Mouse (Mus musculus): Measurements from ENCODE around the gene AB124611.
"Not testable (repeated sequence)": the region's sequence is repeated elsewhere in the genome, so short reads cannot be mapped to it uniquely, and the experiment has no call there.

Gene AB124611

GRCm38 (mm10) chr9:21542001-21542400, 16.0 kb downstream of the AB124611 start:
- not testable (repeated sequence) for H3K27me3 ChIP-seq (ENCODE audit: control insufficient read depth, insufficient read depth, low read length, poor library complexity, severe bottlenecking); H3K36me3 ChIP-seq (ENCODE audit: control insufficient read depth, insufficient read depth, low read length, poor library complexity, severe bottlenecking); DNase-seq (ENCODE audit: low read depth, low spot score)

- Histone ChIP-seq H3K36me3 (ENCODE audit: control insufficient read depth, insufficient read depth, low read length, poor library complexity, severe bottlenecking) (peaks cover 4% of the 10 kb centered on the region; the same call in 1 of the 2 replicates), H3K27me3 (ENCODE audit: control insufficient read depth, insufficient read depth, low read length, poor library complexity, severe bottlenecking) (no peaks in the 10 kb centered on the region)
- no peak for DNase-seq (ENCODE audit: low read depth, low spot score)
These were observed 19.5 kb downstream of the AB124611 start for GRCm38 (mm10) chr9:21545351-21545915.

GRCm38 (mm10) chr9:21545916-21546788, 20.2 kb downstream of the AB124611 start:
- peaks cover 4% of the 10 kb centered on the region; the same call in 1 of the 2 replicates for H3K36me3 ChIP-seq (ENCODE audit: control insufficient read depth, insufficient read depth, low read length, poor library complexity, severe bottlenecking)
- H3K27me3 ChIP-seq (ENCODE audit: control insufficient read depth, insufficient read depth, low read length, poor library complexity, severe bottlenecking), result no peaks in the 10 kb centered on the region
- peak; percentile 99 for DNase-seq (ENCODE audit: low read depth, low spot score)

GRCm38 (mm10) chr9:21546789-21547074, 20.8 kb downstream of the AB124611 start, which contains the start of gene Carm1:
Carm1 (plus strand) TSS chr9:21546894.
- no peak for DNase-seq (ENCODE audit: low read depth, low spot score)
- H3K27me3 ChIP-seq (ENCODE audit: control insufficient read depth, insufficient read depth, low read length, poor library complexity, severe bottlenecking), result no peaks in the 10 kb centered on the region

DNA sequence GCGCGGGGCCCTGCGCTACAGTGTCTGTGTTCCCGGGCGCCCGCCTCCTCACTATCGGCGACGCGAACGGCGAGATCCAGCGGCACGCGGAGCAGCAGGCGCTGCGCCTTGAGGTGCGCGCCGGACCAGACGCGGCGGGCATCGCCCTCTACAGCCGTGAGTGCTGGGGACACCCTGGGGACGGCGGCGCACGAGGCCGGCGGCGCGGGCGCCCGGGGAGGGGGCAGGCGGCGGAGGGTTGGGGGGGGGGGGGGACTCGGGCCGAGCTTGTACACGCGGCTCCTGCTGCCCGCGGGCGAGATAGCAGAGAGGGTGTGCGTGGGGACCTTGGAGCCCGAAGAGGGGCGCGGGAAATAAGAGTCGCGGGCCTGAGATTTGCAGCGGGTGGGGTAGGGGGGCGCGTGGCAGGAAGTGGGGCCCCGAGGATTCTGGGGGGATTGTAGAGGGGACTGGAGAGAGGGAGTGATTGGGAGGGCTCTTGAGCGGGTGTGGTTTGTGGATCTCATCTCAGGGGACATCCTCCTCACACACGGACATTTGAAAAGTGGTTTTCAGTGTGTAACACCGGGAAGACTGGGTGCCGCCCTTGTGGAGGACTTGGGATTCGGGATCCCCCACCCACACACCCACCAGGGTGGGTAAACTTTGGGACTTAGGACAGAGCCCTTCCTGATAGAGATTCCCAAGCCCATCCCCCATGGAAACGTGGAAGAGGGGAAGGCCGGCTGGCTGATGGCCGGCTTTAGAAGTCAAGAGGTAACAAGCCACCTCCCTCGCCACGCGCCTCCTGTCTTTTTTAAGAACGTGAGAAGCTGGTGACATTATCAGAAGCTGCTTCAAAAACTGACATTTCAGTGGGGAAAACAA, 21.3 kb downstream of the AB124611 start:
- Histone ChIP-seq H3K27me3 (ENCODE audit: control insufficient read depth, insufficient read depth, low read length, poor library complexity, severe bottlenecking) (no peaks in the 10 kb centered on the region), H3K36me3 (ENCODE audit: control insufficient read depth, insufficient read depth, low read length, poor library complexity, severe bottlenecking) (peaks cover 4% of the 10 kb centered on the region; the same call in 1 of the 2 replicates)
- DNase-seq (ENCODE audit: low read depth, low spot score), result peak; percentile 68

More at GRCm38 (mm10) chr9:21546789-21547074, 20.8 kb downstream of the AB124611 start, which contains the start of gene Carm1:
- peaks cover 4% of the 10 kb centered on the region; the same call in 1 of the 2 replicates for H3K36me3 ChIP-seq (ENCODE audit: control insufficient read depth, insufficient read depth, low read length, poor library complexity, severe bottlenecking)

- DNase-seq (ENCODE audit: low read depth, low spot score), result no peak
- H3K36me3 ChIP-seq (ENCODE audit: control insufficient read depth, insufficient read depth, low read length, poor library complexity, severe bottlenecking), result no peaks in the 10 kb centered on the region; the same call in 1 of the 2 replicates
- no peaks in the 10 kb centered on the region for H3K27me3 ChIP-seq (ENCODE audit: control insufficient read depth, insufficient read depth, low read length, poor library complexity, severe bottlenecking)
These were observed 25.1 kb downstream of the AB124611 start for GRCm38 (mm10) chr9:21551049-21551448.

DNA sequence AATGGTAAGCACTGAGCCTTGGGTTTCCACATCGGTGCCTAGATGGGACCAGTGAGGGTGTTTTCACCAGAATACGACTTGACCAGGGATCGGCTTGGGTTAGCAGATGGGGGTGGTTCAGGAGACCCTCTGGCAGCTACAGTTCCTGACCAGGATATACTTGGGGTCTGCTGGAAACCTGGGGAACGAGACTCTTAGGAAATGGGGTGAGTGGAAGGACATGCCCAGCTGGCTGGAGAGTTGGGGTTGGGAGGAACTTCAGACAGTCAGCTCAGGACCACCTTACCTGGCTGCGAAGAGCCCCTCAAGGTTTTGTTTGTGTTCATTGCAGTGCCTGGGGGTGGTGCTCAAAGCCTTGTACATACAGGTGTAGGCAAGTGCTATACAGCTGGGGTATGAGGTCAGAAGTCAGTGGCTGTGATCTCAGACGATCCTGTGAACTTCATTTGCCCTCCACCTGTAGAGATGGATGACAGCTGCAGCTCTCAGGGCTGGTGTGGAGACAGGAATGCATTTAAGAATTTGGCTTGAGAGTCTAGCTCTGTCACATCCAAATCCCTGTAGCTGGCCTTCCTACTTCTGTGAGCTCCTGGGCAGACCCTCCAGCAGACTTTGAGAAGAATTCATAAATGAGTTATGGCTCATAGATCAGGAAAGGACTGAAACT, 27.8 kb downstream of the AB124611 start:
- no peaks in the 10 kb centered on the region; the same call in 1 of the 2 replicates for H3K36me3 ChIP-seq (ENCODE audit: control insufficient read depth, insufficient read depth, low read length, poor library complexity, severe bottlenecking)
- no peak for DNase-seq (ENCODE audit: low read depth, low spot score)

GRCm38 (mm10) chr9:21555198-21555742, 29.3 kb downstream of the AB124611 start:
- DNase-seq (ENCODE audit: low read depth, low spot score), result no peak
- Histone ChIP-seq H3K36me3 (ENCODE audit: control insufficient read depth, insufficient read depth, low read length, poor library complexity, severe bottlenecking) (no peaks in the 10 kb centered on the region; the same call in 1 of the 2 replicates), H3K27me3 (ENCODE audit: control insufficient read depth, insufficient read depth, low read length, poor library complexity, severe bottlenecking) (no peaks in the 10 kb centered on the region)

More for the DNA sequence above, 27.8 kb downstream of the AB124611 start:
- H3K27me3 ChIP-seq (ENCODE audit: control insufficient read depth, insufficient read depth, low read length, poor library complexity, severe bottlenecking), result no peaks in the 10 kb centered on the region

- DNase-seq (ENCODE audit: low read depth, low spot score), result no peak
- no peaks in the 10 kb centered on the region for H3K27me3 ChIP-seq (ENCODE audit: control insufficient read depth, insufficient read depth, low read length, poor library complexity, severe bottlenecking)
- no peaks in the 10 kb centered on the region for H3K36me3 ChIP-seq (ENCODE audit: control insufficient read depth, insufficient read depth, low read length, poor library complexity, severe bottlenecking)
These were observed 31.0 kb downstream of the AB124611 start for GRCm38 (mm10) chr9:21556996-21557395.

DNA sequence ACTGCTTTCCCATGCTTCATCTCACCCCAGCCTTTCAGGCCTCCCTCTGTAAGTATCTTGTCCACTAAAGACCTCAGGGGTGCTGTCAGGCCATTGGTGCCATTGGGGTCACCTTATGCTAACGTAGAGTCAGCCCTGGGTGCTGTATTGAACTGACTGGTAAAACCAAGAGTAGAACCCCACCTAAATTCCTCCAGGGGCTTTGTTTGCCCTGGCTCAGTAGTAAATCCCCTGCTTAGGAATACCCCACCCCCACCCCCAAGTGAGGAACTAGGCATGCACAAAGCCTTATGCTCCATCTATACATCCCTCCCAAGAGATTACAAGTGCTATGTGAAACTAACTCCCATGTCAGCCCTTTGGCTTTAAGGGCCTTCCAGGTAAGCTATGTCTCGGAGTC, 31.6 kb downstream of the AB124611 start:
- no peaks in the 10 kb centered on the region for H3K27me3 ChIP-seq (ENCODE audit: control insufficient read depth, insufficient read depth, low read length, poor library complexity, severe bottlenecking)
- H3K36me3 ChIP-seq (ENCODE audit: control insufficient read depth, insufficient read depth, low read length, poor library complexity, severe bottlenecking), result no peaks in the 10 kb centered on the region
- no peak for DNase-seq (ENCODE audit: low read depth, low spot score)

DNA sequence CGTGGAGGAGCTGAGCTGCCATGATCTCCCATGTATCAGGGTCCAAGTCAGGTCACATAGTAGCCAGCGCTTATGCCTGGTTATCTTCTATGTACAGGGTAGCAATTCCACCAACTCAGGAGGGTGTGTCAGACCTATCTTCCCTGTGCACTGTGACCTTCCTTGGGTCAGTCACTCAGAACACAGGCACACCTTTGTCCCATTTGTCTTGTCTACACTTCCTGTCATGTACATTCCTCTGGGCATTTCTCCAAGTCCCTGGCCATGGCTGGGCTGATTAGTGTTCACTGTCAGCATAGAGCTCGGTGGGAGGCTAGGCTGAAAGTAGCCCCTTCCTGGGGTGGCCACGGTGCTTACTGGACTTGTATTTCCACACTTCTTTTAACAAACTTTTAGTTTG, 32.4 kb downstream of the AB124611 start:
- Histone ChIP-seq H3K27me3 (ENCODE audit: control insufficient read depth, insufficient read depth, low read length, poor library complexity, severe bottlenecking) (no peaks in the 10 kb centered on the region), H3K36me3 (ENCODE audit: control insufficient read depth, insufficient read depth, low read length, poor library complexity, severe bottlenecking) (no peaks in the 10 kb centered on the region)
- DNase-seq (ENCODE audit: low read depth, low spot score), result no peak

DNA sequence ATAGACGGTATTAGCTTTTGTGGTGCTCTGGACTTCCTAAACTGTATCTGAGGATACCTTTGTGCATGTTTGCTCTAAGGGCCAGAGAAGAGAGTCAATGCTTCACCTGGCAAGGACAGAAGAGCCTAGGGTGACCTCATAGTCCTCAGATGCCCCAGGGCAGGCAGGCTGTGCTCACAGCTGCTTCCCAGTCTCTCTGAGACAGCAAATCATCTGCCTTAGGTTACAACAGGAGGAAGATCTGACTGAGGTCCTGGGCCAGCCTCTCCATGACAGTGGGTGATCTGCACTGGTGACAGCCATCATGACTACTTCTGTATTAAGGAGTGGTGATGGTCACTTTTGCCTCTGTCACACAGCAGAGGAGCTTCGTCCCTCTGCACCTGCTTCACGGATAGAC, 33.2 kb downstream of the AB124611 start:
- DNase-seq (ENCODE audit: low read depth, low spot score), result no peak
- H3K36me3 ChIP-seq (ENCODE audit: control insufficient read depth, insufficient read depth, low read length, poor library complexity, severe bottlenecking), result no peaks in the 10 kb centered on the region

DNA sequence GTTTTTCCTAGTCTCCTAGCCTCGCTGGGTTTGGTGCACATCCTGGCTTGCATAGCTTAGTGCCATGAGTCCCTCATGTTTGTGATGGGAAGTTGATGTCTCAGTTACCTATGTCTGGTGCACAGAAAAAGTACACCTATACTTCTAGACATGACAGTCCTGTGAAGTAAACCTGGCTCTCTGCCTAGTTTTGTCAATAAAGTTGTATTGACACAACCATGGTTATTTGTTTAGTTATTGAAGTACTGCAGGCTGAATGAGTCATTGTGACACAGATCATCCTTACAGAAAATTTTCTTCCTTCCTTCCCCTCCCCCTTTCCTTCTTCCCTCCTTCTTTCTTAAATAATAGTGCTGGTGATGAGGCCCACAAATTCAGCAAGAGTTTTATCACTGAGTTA, 38.4 kb downstream of the AB124611 start:
- H3K36me3 ChIP-seq (ENCODE audit: control insufficient read depth, insufficient read depth, low read length, poor library complexity, severe bottlenecking), result no peaks in the 10 kb centered on the region; the same call in none of the 2 replicates
- no peak for DNase-seq (ENCODE audit: low read depth, low spot score)
- H3K27me3 ChIP-seq (ENCODE audit: control insufficient read depth, insufficient read depth, low read length, poor library complexity, severe bottlenecking), result no peaks in the 10 kb centered on the region

More for the DNA sequence above, 33.2 kb downstream of the AB124611 start:
- H3K27me3 ChIP-seq (ENCODE audit: control insufficient read depth, insufficient read depth, low read length, poor library complexity, severe bottlenecking), result no peaks in the 10 kb centered on the region

DNA sequence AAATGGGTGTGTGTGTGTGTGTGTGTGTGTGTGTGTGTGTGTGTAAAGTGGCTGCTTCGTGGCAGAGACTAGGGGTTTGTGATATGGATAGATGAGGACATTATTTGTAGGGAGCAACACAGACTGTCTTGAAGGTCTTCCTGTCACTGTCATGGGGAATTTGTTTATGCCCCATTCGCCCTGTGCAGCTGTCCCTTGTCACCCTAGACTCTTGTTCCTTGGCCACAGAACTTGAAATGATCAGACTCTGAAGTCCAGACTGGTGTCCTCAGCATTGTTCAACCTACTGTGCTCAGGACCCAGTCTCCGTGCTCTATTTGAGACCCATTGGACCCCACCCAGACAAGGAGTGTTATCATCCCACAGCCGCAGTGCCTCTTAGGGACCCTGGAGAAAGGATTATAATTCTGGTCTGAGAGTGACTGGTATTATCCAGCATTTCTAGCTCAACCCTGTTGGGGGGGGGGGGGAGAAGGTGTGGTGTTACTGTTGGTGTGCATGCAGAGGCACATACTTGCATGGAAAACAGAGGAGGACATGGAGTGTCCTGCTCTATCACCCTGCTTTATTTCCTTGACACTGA, 39.1 kb downstream of the AB124611 start:
- Histone ChIP-seq H3K36me3 (ENCODE audit: control insufficient read depth, insufficient read depth, low read length, poor library complexity, severe bottlenecking) (peaks cover 5% of the 10 kb centered on the region), H3K27me3 (ENCODE audit: control insufficient read depth, insufficient read depth, low read length, poor library complexity, severe bottlenecking) (no peaks in the 10 kb centered on the region)
- no peak for DNase-seq (ENCODE audit: low read depth, low spot score)

Measured in splenic B cell, adult 2 months (primary cell).